Mouse (Mus musculus): ENCODE data around the gene Triobp.

DNA sequence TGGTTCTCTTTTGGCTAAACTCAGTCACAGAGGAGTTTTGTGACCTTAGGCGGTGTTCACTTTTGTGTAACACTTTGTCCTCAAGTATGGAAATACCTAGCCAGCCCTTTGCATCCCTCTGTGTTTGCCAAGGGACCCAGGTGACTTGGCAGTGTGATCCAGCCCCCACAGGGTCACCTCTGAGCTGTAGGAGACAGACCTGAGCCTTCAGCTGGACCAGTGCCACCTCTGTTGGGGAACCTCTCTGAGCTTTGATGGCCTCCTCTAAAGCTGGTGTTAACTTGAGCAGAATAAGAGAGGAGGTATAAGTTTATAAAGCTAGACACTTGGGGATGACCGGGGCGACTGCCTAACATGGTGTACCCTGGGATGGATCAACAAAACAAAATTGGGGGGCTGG, 1.4 kb downstream of the Triobp start:
- TF ChIP-seq POLR2A (IDR thresholded peaks at IDR 0.05; ENCODE audit: borderline replicate concordance, extremely low read depth, low read depth, low read length) (no peak), CTCF (IDR thresholded peaks at IDR 0.05; ENCODE audit: insufficient read depth, low read length) (no peak)
